In genomic region chr11:60339361-60339760, GRCm38 (mm10) we compare ENCODE assay signal across 13 mouse cellular contexts. TPM values are rescaled to one million over a fixed set of nuclear protein-coding genes. Genes with fewer than 3 reads are reported as not detected.
DNase-seq lines count a peak whose midpoint lies in the region; ATAC-seq and TF ChIP-seq lines count a peak whose summit lies in the region.
"Had no signal": no experiment of that assay in that cellular context is flagged by ENCODE, and none has a peak within 500 bp of the region (broad histone marks: within the 10 kb centered on the region; RNA-seq: fewer than 3 reads in every experiment).

No protein-coding gene starts in this region.

- intact Hi-C loops in left cerebral cortex, postnatal 36 days (cut with DNase I): loop anchor here (5.0 kb wide), 1 partner anchor 37 kb away; no protein-coding TSS in a partner anchor

- no peaks in the 10 kb centered on the region for H3K9me3 ChIP-seq in liver, embryonic 11.5 days (ENCODE audit: control insufficient read depth, low read length)
- H3K9me3 ChIP-seq: embryonic facial prominence, embryonic 10.5 days; hindbrain, embryonic 13.5 days; limb, embryonic 13.5 days had no signal

- no peak overlapping the region for H3K9ac ChIP-seq in liver, adult 2 months (ENCODE audit: low read depth, low read length)
- H3K9ac ChIP-seq in liver, embryonic 11.5 days (ENCODE audit: low read depth, low read length): no peak overlapping the region
- H3K9ac ChIP-seq: hindbrain, embryonic 13.5 days; limb, embryonic 13.5 days had no signal

- no peak overlapping the region for H3K4me3 ChIP-seq in liver, adult 2 months (ENCODE audit: insufficient read depth, low read depth, low read length)
- no peak overlapping the region for H3K4me3 ChIP-seq in liver, embryonic 11.5 days (ENCODE audit: low read depth, low read length)
- H3K4me3 ChIP-seq: embryonic facial prominence, embryonic 10.5 days; hindbrain, embryonic 13.5 days; limb, embryonic 13.5 days had no signal

- H3K4me1 ChIP-seq in liver, adult 2 months (ENCODE audit: control insufficient read depth, insufficient read depth, low read length): no peaks in the 10 kb centered on the region
- H3K4me1 ChIP-seq in liver, embryonic 11.5 days (replicated peaks; ENCODE audit: control insufficient read depth, insufficient read depth, low read length): no peaks in the 10 kb centered on the region

- WGBS in liver, adult 2 months: 50% methylated on average over 12 of the region's 12 CpGs
- 91% methylated on average over 12 of the region's 12 CpGs for WGBS in liver, embryonic 11.5 days

- H3K27ac ChIP-seq in liver, adult 2 months (replicated peaks; ENCODE audit: insufficient read depth, low read depth, low read length): no peak overlapping the region
- H3K27ac ChIP-seq in liver, embryonic 11.5 days (ENCODE audit: low read depth, low read length): no peak overlapping the region
- H3K27ac ChIP-seq: embryonic facial prominence, embryonic 10.5 days; hindbrain, embryonic 13.5 days; limb, embryonic 13.5 days had no signal

- TF ChIP-seq POLR2A in liver, adult 2 months (IDR thresholded peaks at IDR 0.05; ENCODE audit: extremely low read depth, insufficient read depth, low read length): no peak

- ATAC-seq in liver, embryonic 11.5 days (replicated peaks; ENCODE audit: low FRiP score): no peak
- no peak for ATAC-seq in inflammation-experienced regulatory T-cells, adult 6 months
- ATAC-seq: lung, postnatal 0 days had no signal

- TF ChIP-seq CTCF in liver, adult 2 months (IDR thresholded peaks at IDR 0.05; ENCODE audit: low read depth, low read length): no peak

- no peaks in the 10 kb centered on the region for H3K36me3 ChIP-seq in liver, adult 2 months (ENCODE audit: control insufficient read depth, insufficient read depth, low read length)
- H3K36me3 ChIP-seq in liver, embryonic 11.5 days (ENCODE audit: control insufficient read depth, insufficient read depth, low read length): no peaks in the 10 kb centered on the region
- H3K36me3 ChIP-seq: embryonic facial prominence, embryonic 10.5 days had no signal

- no peak overlapping the region for H3K4me2 ChIP-seq in liver, embryonic 11.5 days
- H3K4me2 ChIP-seq: hindbrain, embryonic 13.5 days; limb, embryonic 13.5 days had no signal

- no peaks in the 10 kb centered on the region for H3K27me3 ChIP-seq in liver, adult 2 months (ENCODE audit: control insufficient read depth, insufficient read depth, low read length)
- H3K27me3 ChIP-seq in liver, embryonic 11.5 days (replicated peaks; ENCODE audit: control insufficient read depth, insufficient read depth, low read length): no peaks in the 10 kb centered on the region
- H3K27me3 ChIP-seq: hindbrain, embryonic 13.5 days; limb, embryonic 13.5 days had no signal

- H3K79me2 ChIP-seq in liver, adult 2 months (ENCODE audit: control insufficient read depth, insufficient read depth, low read length): peaks cover 26% of the 10 kb centered on the region

- DNase-seq in liver, adult 2 months (ENCODE audit: extremely low read depth, low read depth, low spot score): peak; percentile 84
- no peak for DNase-seq in liver, embryonic 11.5 days (ENCODE audit: low spot score)
- peak; percentile 83 for DNase-seq in R1 (ENCODE audit: low read depth, low spot score)
- peak; percentile 25 for DNase-seq in brain, adult 2 months (ENCODE audit: low read depth, low spot score)
- DNase-seq in left cerebral cortex, postnatal 36 days (ENCODE audit: low spot score in 2 of 2): no peak
- no peak for DNase-seq in right cerebral cortex, adult 18-20 months
- DNase-seq: cerebellum, postnatal 10 days; heart, adult 11 months had no signal

RNA-seq across cellular contexts. Expression of gene Tom1l2, which starts 13.3 kb away (rescaled TPM):
- total RNA-seq in liver, adult 2 months (2014; rRNA removed): 9.6 and 13.5 TPM in 2 replicates
- 16.9 and 22.1 TPM in 2 replicates for polyA plus RNA-seq in liver, adult 2 months (2012; rRNA removed)
- polyA plus RNA-seq in liver, embryonic 11.5 days (2014; fragmentation: Nextera tagmentation; extraction: Ambion mirVana): 12.6 and 12.8 TPM in 2 replicates
- 100 to 1,000 TPM; 216 to 221 TPM for total RNA-seq in left cerebral cortex, postnatal 36 days (2021)
- 10 to 100 TPM in 2 of 3 experiments, 1 to 10 TPM in 1; 8.9 to 34.5 (median 24.4) TPM for polyA plus RNA-seq in inflammation-experienced regulatory T-cells, adult 6 months (2017; shearing (Covaris generic))

RNA-seq across cellular contexts. Expression of gene Drc3, which starts 13.8 kb away (rescaled TPM):
- total RNA-seq in liver, adult 2 months (2014; rRNA removed): 0.46 and 0.74 TPM in 2 replicates
- polyA plus RNA-seq in liver, adult 2 months (2012; rRNA removed): 0.46 and 0.64 TPM in 2 replicates
- 1.3 and 1.6 TPM in 2 replicates for polyA plus RNA-seq in liver, embryonic 11.5 days (2014; fragmentation: Nextera tagmentation; extraction: Ambion mirVana)
- total RNA-seq in left cerebral cortex, postnatal 36 days (2021): 10 to 100 TPM in 1 of 2 experiments, 1 to 10 TPM in 1; 9.6 to 12.3 TPM
- polyA plus RNA-seq in inflammation-experienced regulatory T-cells, adult 6 months (2017; shearing (Covaris generic)): under 1 TPM; 0.25 to 0.87 (median 0.42) TPM

Comparison
In these comparisons a context has a peak if more than half of its experiments do, and no peak if none do; other contexts are left out.
1. DNase-seq: peak in liver, adult 2 months (single experiment), R1 (single experiment) and brain, adult 2 months (single experiment); none in liver, embryonic 11.5 days (single experiment), left cerebral cortex, postnatal 36 days (0 of 2) and right cerebral cortex, adult 18-20 months (single experiment).